8 mouse cellular contexts compared by ENCODE assay signal in the genomic region with DNA sequence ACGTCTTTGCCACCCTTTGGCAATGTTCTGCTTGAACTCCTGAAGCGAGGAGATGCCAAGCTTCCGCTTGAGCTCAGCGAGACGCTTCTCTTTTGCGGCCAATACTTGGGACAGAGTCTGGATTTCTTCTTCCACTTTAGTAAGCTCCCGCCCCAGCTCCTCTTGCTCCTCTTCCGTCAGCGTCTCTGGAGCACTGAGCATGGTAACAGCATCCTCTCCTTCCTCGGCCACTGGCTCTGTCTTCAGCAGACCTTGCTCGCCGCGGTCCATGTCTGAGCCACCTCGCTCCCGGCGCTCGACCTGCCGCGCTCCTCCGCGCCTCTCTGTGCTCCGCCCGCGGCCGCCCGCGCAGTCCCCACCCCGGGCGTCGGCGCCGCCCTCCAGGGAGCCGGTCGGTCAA. TPM values are rescaled to one million over a fixed set of nuclear protein-coding genes. Genes with fewer than 3 reads are reported as not detected.
A peak's percentile ranks its signal among the peaks of the same experiment; 100 is the strongest.
DNase-seq lines count a peak whose midpoint lies in the region; ATAC-seq lines count a peak whose summit lies in the region.

No protein-coding gene starts in this region.

- 0 out of 2 replicates have a peak, but pooled peaks cover 8% of the 10 kb centered on the region for H3K4me1 ChIP-seq in embryonic facial prominence, embryonic 13.5 days
- H3K4me1 ChIP-seq in heart, embryonic 15.5 days (replicated peaks): peaks cover 4% of the 10 kb centered on the region
- no peaks in the 10 kb centered on the region for H3K4me1 ChIP-seq in stomach, embryonic 15.5 days

- peak overlapping the region; percentile 45 for H3K4me3 ChIP-seq in embryonic facial prominence, embryonic 13.5 days
- peak overlapping the region; percentile 64 for H3K4me3 ChIP-seq in heart, embryonic 15.5 days
- peak overlapping the region; percentile 47 for H3K4me3 ChIP-seq in stomach, embryonic 15.5 days (replicated peaks)

- H3K36me3 ChIP-seq in embryonic facial prominence, embryonic 13.5 days: peaks cover 35% of the 10 kb centered on the region
- peaks cover 35% of the 10 kb centered on the region for H3K36me3 ChIP-seq in heart, embryonic 15.5 days
- H3K36me3 ChIP-seq in stomach, embryonic 15.5 days: peaks cover 11% of the 10 kb centered on the region

- H3K9me3 ChIP-seq in embryonic facial prominence, embryonic 13.5 days: no peaks in the 10 kb centered on the region
- H3K9me3 ChIP-seq in heart, embryonic 15.5 days (replicated peaks): no peaks in the 10 kb centered on the region
- no peaks in the 10 kb centered on the region for H3K9me3 ChIP-seq in stomach, embryonic 15.5 days

- peak overlapping the region; percentile 68 for H3K9ac ChIP-seq in embryonic facial prominence, embryonic 13.5 days
- H3K9ac ChIP-seq in heart, embryonic 15.5 days: peak overlapping the region; percentile 53
- H3K9ac ChIP-seq in stomach, embryonic 15.5 days: peak overlapping the region; percentile 37; the same call in 1 of the 2 replicates

- 9% methylated on average over 34 of the region's 34 CpGs for WGBS in embryonic facial prominence, embryonic 13.5 days
- WGBS in heart, embryonic 15.5 days: 2% methylated on average over 34 of the region's 34 CpGs
- WGBS in stomach, embryonic 15.5 days: 7% methylated on average over 34 of the region's 34 CpGs

- H3K27me3 ChIP-seq in embryonic facial prominence, embryonic 13.5 days: no peaks in the 10 kb centered on the region
- no peaks in the 10 kb centered on the region for H3K27me3 ChIP-seq in heart, embryonic 15.5 days
- no peaks in the 10 kb centered on the region for H3K27me3 ChIP-seq in stomach, embryonic 15.5 days (replicated peaks)

- no peak for ATAC-seq in embryonic facial prominence, embryonic 13.5 days (ENCODE audit: insufficient number of reproducible peaks, insufficient read depth, low FRiP score, low TSS enrichment, low read depth)
- peak; percentile 74 for ATAC-seq in heart, embryonic 15.5 days (replicated peaks; ENCODE audit: insufficient number of reproducible peaks, insufficient read depth, low FRiP score, low read depth)
- peak; percentile 79 for ATAC-seq in megakaryocyte, adult 5-6 weeks (ENCODE audit: poor library complexity, severe bottlenecking)
- peak; percentile 81 for ATAC-seq in stomach, embryonic 15.5 days (ENCODE audit: insufficient read depth, low FRiP score, low read depth)

- DNase-seq in adrenal gland, adult 18-20 months (ENCODE audit: low spot score in 2 of 2): peak; percentile 31 to 43
- DNase-seq in adrenal gland, postnatal 4 days (ENCODE audit: low spot score in 2 of 2): no peak
- DNase-seq in adrenal gland, postnatal 10 days: peak; percentile 52
- peak; percentile 33 for DNase-seq in kidney, postnatal 14 days

- H3K4me2 ChIP-seq in embryonic facial prominence, embryonic 13.5 days: peak overlapping the region; percentile 73
- H3K4me2 ChIP-seq in heart, embryonic 15.5 days: peak overlapping the region; percentile 84
- H3K4me2 ChIP-seq in stomach, embryonic 15.5 days: peak overlapping the region; percentile 73

- no peak overlapping the region for H3K27ac ChIP-seq in embryonic facial prominence, embryonic 13.5 days
- H3K27ac ChIP-seq in heart, embryonic 15.5 days: no peak overlapping the region
- H3K27ac ChIP-seq in stomach, embryonic 15.5 days: no peak overlapping the region

RNA-seq across cellular contexts. Expression of a gene that starts 31.0 kb away (rescaled TPM):
- 10 to 100 TPM; 68.9 to 84.2 TPM for total RNA-seq in adrenal gland, adult 18-20 months (2021)
- 10 to 100 TPM; 65.6 to 73.3 TPM for total RNA-seq in adrenal gland, postnatal 4 days (2021)
- 10 to 100 TPM; 67.2 to 69.3 TPM for total RNA-seq in adrenal gland, postnatal 10 days (2021)
- polyA plus RNA-seq in embryonic facial prominence, embryonic 13.5 days (2015; fragmentation: Nextera tagmentation; extraction: Ambion mirVana): 103 and 106 TPM in 2 replicates
- polyA plus RNA-seq in heart, embryonic 15.5 days (2015; fragmentation: Nextera tagmentation; extraction: Ambion mirVana): 58.2 and 65.0 TPM in 2 replicates
- total RNA-seq in megakaryocyte, adult 5-6 weeks (2015): 77.7 and 78.2 TPM in 2 replicates
- 83.3 and 96.4 TPM in 2 replicates for total RNA-seq in megakaryocyte, adult 5-6 weeks (2017)
- 92.7 and 103 TPM in 2 replicates for polyA plus RNA-seq in stomach, embryonic 15.5 days (2015; fragmentation: Nextera tagmentation; extraction: Ambion mirVana)

RNA-seq across cellular contexts. Expression of a gene that starts 31.1 kb away (rescaled TPM):
- 10 to 100 TPM in 1 of 2 experiments, 1 to 10 TPM in 1; 8.3 to 10.6 TPM for total RNA-seq in adrenal gland, adult 18-20 months (2021)
- total RNA-seq in adrenal gland, postnatal 4 days (2021): 10 to 100 TPM; 13.5 to 14.2 TPM
- total RNA-seq in adrenal gland, postnatal 10 days (2021): 10 to 100 TPM; 11.6 to 14.6 TPM
- polyA plus RNA-seq in embryonic facial prominence, embryonic 13.5 days (2015; fragmentation: Nextera tagmentation; extraction: Ambion mirVana): 43.1 and 47.2 TPM in 2 replicates
- 19.8 and 20.5 TPM in 2 replicates for polyA plus RNA-seq in heart, embryonic 15.5 days (2015; fragmentation: Nextera tagmentation; extraction: Ambion mirVana)
- 20.1 and 20.5 TPM in 2 replicates for total RNA-seq in megakaryocyte, adult 5-6 weeks (2015)
- total RNA-seq in megakaryocyte, adult 5-6 weeks (2017): 8.0 and 8.7 TPM in 2 replicates
- 32.7 and 33.4 TPM in 2 replicates for polyA plus RNA-seq in stomach, embryonic 15.5 days (2015; fragmentation: Nextera tagmentation; extraction: Ambion mirVana)

RNA-seq across cellular contexts. Expression of a gene that starts 41.1 kb away (rescaled TPM):
- total RNA-seq in adrenal gland, adult 18-20 months (2021): 10 to 100 TPM; 37.6 to 46.8 TPM
- total RNA-seq in adrenal gland, postnatal 4 days (2021): 10 to 100 TPM; 52.8 to 55.6 TPM
- total RNA-seq in adrenal gland, postnatal 10 days (2021): 10 to 100 TPM; 40.1 to 44.6 TPM
- 10.7 and 13.4 TPM in 2 replicates for polyA plus RNA-seq in embryonic facial prominence, embryonic 13.5 days (2015; fragmentation: Nextera tagmentation; extraction: Ambion mirVana)
- polyA plus RNA-seq in heart, embryonic 15.5 days (2015; fragmentation: Nextera tagmentation; extraction: Ambion mirVana): 11.6 and 13.3 TPM in 2 replicates
- 29.2 and 38.7 TPM in 2 replicates for total RNA-seq in megakaryocyte, adult 5-6 weeks (2015)
- 31.4 and 36.5 TPM in 2 replicates for total RNA-seq in megakaryocyte, adult 5-6 weeks (2017)
- 13.3 and 14.0 TPM in 2 replicates for polyA plus RNA-seq in stomach, embryonic 15.5 days (2015; fragmentation: Nextera tagmentation; extraction: Ambion mirVana)

Comparison
In these comparisons a context has a peak if more than half of its experiments do, and no peak if none do; other contexts are left out.
1. DNase-seq: peak in adrenal gland, adult 18-20 months (2 of 2), adrenal gland, postnatal 10 days (single experiment) and kidney, postnatal 14 days (single experiment); none in adrenal gland, postnatal 4 days (0 of 2).
2. Peak in every context shown above with its lines, with median percentiles within 50 percentile points of each other: H3K4me2 ChIP-seq, H3K4me3 ChIP-seq and H3K9ac ChIP-seq.